Mouse (Mus musculus): ENCODE measurements around the gene Pfdn5.

The Pfdn5 gene

DNA sequence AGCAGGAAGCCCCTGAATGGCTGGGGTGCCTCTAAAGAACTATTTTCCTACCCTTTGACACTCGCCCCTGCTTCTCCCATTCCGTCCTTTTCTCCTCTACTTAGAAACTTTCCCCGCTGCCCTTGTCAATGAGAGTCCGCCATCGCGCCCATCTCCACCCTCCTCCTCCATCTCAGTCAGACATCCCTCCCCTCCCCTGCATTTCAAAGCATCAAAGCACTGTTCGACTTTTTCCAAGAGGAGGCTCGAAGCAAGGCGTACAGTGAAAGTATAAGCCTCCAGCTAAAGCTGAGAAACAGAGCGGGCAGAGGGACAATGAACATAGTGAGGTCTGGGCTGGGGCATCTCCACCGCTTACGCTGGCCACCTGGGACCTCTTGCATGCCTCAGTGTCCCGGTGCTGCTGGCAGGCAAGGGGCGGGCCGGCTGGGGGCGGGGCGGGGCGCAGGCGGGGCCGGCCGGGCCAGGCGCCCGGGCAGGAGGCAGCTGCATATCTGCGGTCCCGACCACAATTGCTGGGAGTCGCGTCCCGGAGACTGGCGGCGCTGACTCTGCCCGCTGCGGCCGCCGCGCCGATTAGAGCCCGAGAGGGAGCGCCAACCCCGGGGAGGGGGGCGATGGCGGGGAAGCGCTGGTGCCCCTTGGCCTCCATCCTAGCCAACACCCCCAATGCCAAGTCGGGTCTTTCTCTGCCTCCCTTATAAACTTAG is 50.7 kb downstream of the Pfdn5 start:
- no peak for DNase-seq (ENCODE audit: low read depth, low spot score)

DNA sequence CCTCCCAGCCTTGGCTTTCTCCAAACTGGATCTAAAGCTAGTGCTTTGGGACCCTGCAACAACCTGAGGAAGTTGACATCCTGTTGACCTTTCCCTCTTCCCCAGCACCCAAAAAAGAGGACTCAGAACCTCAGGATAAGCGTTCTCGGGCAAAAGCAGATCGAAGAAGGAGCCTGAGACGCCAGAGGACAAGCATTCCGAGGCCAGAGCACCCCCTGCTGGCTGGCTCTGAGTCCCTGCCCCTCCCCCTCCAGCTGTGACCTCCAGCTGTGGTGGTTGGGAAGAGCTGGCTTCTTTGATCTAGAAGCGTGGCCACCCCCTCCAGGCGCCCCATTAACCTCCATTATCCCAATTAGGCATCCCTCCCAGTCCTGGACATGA is 51.2 kb downstream of the Pfdn5 start:
- DNase-seq (ENCODE audit: low read depth, low spot score): no peak

DNA sequence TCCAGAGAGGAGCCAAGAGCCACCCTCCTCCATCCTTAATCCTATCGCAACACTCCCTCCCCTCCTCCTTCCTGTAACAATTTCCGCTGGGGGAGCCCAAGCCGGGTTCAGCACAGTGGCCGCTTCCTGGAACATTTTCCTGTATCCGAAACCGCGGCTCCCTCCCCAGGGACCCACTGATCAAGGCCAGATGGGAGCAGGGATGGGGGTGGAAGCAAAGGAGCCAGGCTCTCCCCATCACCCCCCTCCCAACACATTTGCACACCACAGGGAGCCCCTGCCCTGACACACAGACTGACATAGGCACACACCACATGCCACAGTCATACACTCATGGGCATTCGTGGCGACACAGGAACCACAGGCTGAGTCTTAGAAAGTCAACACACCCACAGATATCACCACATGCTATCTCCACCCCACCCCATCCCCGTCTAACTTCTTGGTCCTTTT is 51.9 kb downstream of the Pfdn5 start:
- DNase-seq (ENCODE audit: low read depth, low spot score): no peak
